Mouse (Mus musculus) heart, postnatal 14 days (tissue): ENCODE measurements around the gene Vdr. TPM values are rescaled to one million over a fixed set of nuclear protein-coding genes. Genes with fewer than 3 reads are reported as not detected.

Experiments used
- DNase-seq, 2 experiments: peaks; one replicate each; pipeline ENCODE4 v3.0.0; 2021 to 2022
- intact Hi-C: fragments of 180-260 bp; cut with DNase I; formaldehyde crosslinking; loops from one replicate; pipeline ENCODE4 v1.15.1; 2025
- total RNA-seq, 2 experiments: library from RNA; stranded (reverse); gene quantifications; 2 replicates each; pipeline ENCODE4 v1.2.3; 2021

Vdr gene
- total RNA-seq, 2 experiments from 2014 or later = 1.3 to 1.9 TPM

GRCm38 (mm10) chr15:97922421-97922820 lies 12.0 kb upstream of the Vdr start:
- intact Hi-C loops = no loop called here
- no peak for DNase-seq

DNA sequence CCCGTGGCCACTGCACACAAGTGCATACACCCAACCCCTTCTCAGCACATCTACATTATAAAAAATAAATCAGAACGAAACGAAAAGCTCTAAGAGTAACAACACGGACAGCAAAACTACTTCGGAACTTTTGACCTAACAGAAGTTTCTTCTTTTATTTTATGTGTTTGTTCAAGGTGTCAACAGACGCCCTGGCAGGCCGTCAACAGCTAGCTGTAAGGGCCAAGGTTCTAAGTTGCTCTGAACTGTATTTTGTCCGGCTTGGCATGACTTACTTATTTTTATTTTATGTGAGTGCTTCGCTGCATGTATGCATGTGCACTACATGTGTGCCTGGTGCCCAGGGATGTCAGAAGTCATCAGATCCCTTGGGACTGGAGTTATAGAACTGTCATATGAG lies 11.4 kb upstream of the Vdr start:
- intact Hi-C loops = no loop called here
- no peak for DNase-seq

GRCm38 (mm10) chr15:97920306-97920705 lies 9.9 kb upstream of the Vdr start:
- DNase-seq = no peak
- intact Hi-C loops = no loop called here

DNA sequence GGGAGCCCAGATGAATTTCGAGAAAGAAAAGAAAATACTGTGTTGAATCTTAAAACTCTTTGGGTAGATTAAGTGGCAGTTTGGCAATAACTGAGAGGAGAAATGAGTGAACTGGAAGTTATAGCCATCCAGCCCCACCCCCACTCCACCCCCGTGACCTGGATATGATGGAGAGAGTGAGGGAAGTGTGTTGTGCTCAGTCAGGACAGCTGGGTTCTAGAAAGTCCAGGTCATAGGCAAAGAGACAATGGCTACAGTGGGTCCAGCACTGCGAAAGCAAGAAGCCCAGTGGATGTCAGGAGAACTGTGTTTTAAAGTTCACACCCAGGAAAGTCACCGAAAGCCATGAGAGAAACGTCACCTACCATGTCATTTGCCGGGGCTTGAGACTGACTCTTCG lies 8.8 kb upstream of the Vdr start:
- intact Hi-C loops = no loop called here
- no peak for DNase-seq

DNA sequence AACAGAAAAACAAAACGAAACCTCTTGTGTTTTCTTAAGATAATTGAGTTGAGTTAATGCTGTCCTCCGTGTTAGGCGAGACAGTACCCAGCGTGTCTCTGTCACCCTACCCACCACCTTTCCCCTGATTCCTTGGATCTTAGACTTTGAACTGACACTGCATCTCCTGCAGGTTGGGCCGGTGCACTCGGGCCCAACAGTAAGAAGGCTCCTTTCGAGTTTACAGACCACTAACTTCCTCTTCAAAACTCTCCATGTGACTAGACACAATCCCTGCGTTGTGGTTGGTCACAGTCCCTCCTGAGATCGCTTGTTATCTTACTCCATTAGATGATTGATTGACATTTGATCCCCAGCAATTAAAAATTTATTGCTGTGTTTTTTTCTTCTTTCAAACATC lies 7.6 kb upstream of the Vdr start:
- intact Hi-C loops = no loop called here
- DNase-seq = no peak

GRCm38 (mm10) chr15:97914331-97914747 lies 3.9 kb upstream of the Vdr start:
- intact Hi-C loops = no loop called here
- DNase-seq = peak; percentile 46 to 54

DNA sequence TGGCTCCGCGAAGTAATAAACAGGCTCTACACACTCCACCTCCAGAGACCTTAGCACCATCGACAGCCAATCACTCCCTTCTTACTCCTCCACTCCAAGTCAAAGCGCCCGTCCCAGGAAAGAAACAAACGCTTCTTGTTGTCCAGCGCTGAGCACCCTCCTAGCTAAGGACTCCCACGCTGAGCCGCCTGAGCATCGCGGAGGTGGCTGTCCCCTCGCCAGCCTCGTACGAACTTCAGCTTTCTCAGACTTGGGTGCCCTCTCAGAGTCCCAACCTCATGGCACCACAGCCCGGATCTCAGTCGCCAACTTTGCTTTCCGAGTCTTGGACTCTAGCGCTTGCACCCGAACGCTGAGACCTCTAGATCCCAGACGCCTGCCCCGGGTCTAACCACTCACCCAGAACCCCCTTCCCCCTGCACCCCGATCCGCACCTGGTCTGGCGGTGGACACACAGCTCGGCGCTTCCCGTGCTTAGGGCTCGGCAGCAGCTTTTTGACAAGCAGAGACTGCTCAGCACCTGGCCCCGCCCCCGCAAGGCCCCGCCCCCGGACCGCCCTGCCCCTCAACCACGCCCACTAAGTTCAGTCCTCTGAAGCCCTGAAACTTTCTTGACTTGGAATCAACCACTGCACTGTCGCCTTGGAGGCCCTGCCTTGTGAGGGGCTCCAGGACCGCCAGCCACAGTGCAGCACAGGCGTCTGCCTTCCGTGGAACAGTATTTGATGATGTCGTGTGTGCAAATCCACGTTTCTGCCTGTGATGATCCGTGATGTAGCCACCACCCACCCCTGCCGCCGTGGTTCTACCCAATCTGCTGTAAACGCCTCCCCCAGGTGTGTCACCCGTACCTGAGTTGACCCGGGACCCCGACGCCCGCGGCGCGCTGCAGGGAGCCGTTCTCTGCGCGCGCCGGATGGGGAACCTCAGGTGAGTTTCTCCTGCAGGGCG lies 2.4 kb downstream of the Vdr start:
- intact Hi-C loops = loop anchor here (5.0 kb wide), 1 partner anchor 44 kb away; no protein-coding TSS in a partner anchor
- DNase-seq = peak; percentile 51 to 53

DNA sequence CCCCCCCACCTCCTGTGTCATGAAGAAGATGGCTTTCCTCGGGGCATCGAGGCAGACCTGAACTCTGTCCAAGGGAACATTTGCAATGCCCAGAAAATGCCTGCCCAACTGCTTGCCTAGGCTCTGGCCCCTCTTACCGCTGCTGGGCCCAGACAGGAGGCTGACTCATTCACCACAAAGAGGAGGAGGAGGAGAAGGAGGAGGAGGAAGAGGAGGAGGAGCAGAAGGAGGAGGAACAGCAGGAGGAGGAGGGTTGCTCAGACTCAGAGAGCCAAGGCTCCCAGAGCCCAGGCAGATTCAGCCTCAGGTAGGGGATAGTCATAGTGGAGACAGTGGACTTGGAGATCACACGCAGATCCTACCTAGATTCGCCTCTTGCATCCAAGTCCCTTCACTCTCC lies 3.2 kb downstream of the Vdr start:
- no peak for DNase-seq
- intact Hi-C loops = loop anchor here (5.0 kb wide), 1 partner anchor 45 kb away; no protein-coding TSS in a partner anchor

DNA sequence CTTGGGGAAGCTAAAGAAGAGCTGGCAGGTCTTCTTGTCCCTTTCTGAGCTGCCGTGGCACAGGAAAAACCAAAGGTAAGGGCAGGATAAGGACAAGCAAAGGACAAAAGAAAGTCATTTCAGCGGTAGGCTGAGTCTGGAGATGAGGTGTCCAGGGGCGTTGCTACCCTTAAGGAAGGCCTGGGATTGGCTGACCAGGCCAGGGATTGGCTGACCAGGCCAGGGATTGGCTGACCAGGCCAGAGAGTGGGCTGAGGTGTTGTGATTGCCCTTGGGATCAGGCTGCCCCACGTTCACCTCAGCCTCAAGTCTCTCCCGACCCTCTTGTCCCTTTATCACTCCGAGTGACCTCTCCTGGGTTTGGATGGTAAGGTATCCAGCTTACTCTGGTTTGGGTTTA lies 5.1 kb downstream of the Vdr start:
- intact Hi-C loops = loop anchor here (5.0 kb wide), 1 partner anchor 47 kb away; no protein-coding TSS in a partner anchor
- DNase-seq = no peak

DNA sequence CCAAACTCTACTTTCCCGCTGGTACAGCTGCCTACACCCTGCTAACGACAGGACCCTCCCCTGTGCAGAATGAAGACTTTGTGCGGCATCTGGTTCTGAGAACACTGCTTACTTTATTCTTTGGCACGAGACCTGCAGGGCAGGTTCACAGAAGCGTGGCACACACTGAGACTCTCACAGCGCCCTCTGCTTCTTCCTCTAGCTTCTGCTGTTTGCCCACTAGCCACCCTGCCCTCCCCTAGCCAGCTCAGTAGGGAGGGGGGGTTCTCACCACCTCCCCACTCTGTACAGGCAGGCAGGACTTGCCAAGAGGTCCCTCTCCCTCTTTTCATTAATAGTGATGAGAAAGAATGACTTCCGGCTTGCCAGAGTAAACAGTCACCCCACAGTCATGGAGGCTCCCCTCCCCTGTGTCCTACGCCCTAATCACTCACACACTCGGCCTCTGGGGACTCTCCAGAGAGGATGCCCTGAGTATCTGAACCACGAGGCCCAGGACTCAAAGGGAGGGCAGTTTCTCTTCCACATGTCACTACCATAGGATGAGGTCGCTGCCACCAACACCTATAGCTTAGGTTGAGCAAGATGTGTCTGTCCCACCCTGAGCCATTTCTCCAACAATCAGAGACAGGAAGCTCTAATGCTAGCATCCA lies 6.0 kb downstream of the Vdr start:
- intact Hi-C loops = no loop called here
- DNase-seq = no peak

DNA sequence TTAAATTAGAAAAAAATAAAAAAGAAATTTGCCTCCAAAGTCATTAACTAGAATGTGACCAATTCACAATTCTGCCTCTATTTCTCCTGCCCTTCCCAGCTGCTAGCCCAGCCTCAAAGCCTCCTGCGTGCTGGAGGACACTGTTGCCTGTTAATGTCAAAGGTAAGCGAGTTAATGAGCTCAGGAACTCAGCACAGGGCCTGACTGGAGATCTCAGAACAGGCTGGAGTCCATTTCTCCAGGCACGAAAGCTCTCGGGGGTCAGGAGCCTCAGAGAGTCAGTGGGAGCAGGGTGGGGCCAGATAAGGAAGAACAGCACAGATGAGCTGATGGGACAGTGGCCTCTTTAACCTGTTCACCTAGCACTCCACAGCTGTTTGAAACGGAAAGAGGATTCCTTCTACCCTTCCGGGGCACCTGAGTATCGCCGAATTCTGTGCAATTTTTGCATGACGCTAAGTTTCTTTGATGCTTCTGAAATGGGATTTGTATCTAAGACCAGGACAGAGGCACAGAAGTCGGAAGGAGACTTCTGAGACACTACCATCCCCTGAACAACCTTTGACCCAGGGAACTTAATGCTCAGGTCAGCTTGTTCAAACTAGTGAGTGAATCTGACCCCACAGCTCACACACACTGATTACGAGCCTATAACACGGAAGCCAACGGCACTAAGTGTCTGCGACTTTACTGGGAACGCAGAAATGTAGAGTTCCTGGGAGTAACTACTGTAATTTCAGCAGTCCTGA lies 7.0 kb downstream of the Vdr start:
- DNase-seq = no peak
- intact Hi-C loops = no loop called here

DNA sequence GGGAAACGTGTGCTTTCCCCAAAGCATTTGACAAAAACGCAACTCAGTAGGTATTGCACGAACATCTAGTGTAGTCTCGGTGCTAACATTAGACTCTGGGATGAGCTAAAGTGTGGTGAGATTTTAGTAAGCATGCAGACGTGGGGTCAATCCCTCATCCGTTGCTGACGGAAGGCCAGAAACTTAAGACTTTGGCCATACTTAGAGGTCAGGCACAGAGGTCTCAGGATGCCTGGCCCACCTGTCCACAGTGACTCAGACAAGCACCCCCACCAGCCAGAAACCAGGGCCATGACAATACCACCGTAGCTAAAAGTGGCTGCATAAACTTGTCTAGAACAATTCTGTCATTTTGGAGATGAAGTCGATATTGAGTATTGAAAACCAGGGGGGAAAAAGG lies 9.4 kb downstream of the Vdr start:
- no peak for DNase-seq
- intact Hi-C loops = no loop called here

GRCm38 (mm10) chr15:97900336-97900912 lies 10.0 kb downstream of the Vdr start:
- no peak for DNase-seq
- intact Hi-C loops = no loop called here

DNA sequence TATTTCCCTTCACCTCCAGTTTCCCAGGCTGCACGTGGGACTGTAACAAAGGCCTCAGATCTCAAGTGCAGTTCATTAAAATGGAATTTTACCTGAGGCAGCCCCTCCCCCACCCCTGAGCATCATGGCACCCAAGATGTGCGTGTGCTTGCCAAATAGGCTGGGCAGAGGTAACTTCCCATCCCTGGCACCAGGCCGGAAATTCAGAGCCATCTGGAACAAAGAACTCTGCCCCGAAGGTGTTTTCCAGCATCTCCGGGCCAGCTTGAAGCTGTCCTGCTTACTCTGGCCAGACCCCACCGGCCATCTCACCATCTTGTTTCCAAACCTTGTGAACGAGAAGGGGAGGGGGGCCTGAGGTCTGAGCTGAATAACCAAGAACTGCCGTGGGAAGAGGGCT lies 10.7 kb downstream of the Vdr start:
- intact Hi-C loops = no loop called here
- no peak for DNase-seq

- intact Hi-C loops = no loop called here
- DNase-seq = no peak
Measured at GRCm38 (mm10) chr15:97898791-97899190, 11.6 kb downstream of the Vdr start.

DNA sequence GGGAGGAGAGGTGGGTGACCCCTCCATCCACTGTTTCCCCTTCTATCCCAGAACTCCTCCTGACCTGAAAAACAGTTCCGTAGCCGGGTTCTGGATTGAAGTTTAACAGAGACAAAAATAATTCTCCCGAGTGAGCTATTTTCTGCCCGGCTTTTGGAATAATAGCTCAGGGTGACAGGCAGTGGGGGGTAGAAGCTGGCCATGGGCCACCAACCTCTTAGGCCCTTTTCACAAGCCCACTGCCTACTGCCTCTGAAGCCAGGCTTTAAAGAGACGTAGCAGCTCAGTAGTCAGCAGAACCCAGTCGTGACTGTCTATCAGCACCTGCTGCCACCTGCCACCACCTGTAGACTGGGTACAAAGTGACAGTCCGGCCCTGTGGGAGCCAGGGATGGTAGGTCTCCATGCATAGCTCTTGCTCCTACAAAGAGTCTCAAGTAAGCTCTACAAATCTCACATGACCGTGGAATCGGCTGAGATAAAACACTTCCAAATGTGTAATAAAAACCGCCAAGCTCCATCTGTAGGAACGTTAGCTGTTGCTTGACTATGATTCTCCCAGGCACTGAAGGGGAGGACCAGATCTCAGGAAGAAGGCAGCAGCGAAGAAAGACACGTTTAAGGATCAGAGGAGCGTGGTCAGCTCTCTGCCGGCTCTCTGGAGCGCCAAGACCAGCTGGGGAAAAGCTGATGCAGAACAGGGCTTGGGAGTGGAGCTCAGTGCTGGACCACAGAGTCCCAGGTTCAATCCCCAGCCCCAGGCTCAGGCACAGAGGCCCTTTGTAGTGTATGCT lies 13.4 kb downstream of the Vdr start:
- intact Hi-C loops = no loop called here
- DNase-seq = no peak

DNA sequence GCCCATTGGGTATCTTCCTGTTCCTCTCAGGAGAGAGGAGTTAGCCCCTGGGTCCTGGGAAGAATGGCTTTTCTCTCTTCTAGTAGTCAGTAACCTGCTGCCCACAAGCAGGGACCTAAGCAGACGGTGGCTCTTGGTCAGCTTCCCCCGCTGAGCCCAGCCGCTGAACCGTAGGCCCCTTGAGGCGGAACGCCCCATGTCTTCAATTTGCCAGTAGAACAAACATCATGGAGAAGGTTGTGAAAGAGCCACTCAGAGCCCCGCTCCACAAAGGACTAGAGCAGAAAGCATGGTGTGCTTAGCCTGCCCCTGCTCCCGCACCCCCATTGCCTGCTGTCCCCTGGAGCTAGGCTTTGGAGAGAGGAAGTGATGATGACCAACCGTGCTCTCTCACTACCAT lies 14.1 kb downstream of the Vdr start:
- intact Hi-C loops = no loop called here
- DNase-seq = no peak

GRCm38 (mm10) chr15:97895847-97896246 lies 14.6 kb downstream of the Vdr start:
- intact Hi-C loops = no loop called here
- DNase-seq = no peak

DNA sequence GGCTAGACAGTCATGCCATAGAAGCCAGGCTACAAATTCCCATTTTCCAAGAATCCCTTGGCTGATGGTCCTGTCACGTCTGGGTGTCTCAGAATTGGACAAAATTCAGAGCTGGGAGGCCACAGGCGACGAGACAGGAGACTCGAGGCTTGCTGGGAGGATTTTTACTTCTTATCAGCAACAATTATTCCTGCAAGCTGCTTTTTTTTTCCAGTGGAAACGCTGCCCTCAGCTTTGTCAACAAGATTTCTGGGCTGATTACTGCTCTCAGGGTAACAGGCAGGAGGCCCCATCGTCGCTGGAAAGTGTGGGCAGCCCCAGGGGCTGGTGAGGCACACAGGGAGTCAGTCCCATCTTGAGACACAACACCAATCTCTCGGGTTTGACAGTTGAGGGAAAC lies 17.9 kb downstream of the Vdr start:
- DNase-seq = no peak
- intact Hi-C loops = no loop called here

GRCm38 (mm10) chr15:97890450-97890849 lies 20.0 kb downstream of the Vdr start:
- intact Hi-C loops = no loop called here
- DNase-seq = no peak
